Mouse (Mus musculus) activated CD4-positive, CD25-positive, alpha-beta regulatory T cell, adult 4 months (primary cell): ENCODE measurements around the gene Btrc. TPM values are rescaled to one million over a fixed set of nuclear protein-coding genes. Genes with fewer than 3 reads are reported as not detected.

ENCODE experiments used
- ATAC-seq: one replicate; pipeline ENCODE4 v1.8.0; 2017
- polyA plus RNA-seq, 2 experiments: library from polyadenylated mRNA; unstranded; fragments of 100-300 nt; shearing (Covaris generic); gene quantifications; one replicate each; pipeline ENCODE4 v1.2.1; 2017

Btrc gene
- polyA plus RNA-seq, 2 experiments from 2014 or later: 22.0 to 33.4 TPM

DNA sequence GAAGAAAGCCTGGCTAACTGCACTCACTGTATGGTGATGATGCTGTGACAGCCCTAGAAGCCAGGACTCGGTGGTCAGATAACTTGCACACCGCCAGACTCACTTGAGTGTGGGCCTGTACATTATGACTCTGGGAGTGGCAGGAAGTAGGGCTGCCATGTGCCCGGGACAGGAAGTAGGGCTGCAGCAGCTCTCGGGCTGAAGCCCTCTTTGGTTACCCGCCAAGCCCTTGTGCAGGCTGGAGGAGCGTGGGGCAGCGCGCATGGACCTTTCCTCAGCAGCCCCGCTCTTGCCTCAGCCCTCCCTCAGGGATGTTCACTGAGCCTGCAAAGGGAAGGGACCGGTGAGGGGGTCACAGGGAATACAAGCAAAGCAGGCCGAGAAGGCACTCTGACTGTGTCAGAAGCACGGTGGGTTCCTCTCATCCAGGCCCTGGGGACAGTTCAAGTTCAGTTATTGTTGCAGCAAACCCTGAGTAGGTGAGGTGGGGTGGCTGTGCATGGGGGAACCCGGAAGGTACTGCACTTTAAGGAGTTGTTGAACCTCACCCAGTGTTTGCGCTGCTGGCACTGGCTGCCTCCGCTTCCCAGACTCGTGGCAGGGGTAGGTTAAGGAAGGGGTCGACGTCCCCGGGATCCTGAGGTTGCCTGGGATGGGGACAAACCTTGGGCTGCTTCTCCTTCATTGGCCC, 211.6 kb downstream of the Btrc start:
- ATAC-seq: peak; percentile 55

DNA sequence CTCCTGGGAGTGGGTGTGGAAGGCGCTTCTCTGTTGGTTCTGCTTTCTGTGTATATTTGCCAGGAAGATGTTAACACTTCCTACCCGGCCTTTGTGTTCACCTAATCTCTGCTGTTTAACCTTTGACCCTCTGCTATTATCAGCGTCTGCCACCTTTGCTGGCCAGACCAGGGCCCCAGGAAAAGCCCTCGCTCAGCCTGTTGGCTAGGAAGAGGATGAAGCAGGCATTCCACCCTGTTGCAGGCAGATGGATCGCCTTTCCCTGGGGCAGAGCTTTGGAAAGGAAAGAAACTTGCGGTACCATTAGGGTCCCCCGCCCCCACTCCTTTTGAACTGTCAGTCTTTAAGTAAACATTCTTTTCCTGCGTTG, 212.1 kb downstream of the Btrc start:
- ATAC-seq: no peak

DNA sequence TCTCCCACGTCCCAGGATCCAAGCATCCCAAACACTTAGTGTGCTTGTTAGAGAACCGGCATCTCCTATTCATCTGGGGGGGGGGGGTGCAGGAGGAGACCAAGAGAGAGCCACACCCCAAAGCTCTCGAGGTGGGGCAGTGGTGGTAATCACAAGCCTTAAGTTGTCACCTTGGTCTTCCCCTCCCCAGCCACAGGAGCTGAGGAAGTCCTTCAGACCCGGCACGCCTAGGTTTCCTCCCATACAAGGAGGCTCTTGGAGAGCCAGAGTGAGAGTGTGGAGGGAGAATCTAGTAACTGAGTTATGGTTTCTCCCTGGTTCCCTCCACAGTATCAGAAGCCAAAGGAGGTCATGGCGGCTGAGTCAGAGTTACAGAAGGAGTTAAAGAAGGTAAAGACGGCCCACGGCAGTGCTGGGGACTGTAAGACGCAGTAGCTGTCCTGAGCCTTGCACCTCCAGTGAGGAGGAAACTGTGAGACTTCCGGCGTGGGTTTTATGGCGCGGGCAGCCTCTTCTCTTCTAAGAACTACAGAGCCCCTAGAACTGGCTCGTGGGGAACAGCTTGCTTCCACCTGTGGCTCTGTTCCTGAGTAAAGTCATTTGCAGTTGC, 213.7 kb downstream of the Btrc start:
- ATAC-seq: peak; percentile 44

DNA sequence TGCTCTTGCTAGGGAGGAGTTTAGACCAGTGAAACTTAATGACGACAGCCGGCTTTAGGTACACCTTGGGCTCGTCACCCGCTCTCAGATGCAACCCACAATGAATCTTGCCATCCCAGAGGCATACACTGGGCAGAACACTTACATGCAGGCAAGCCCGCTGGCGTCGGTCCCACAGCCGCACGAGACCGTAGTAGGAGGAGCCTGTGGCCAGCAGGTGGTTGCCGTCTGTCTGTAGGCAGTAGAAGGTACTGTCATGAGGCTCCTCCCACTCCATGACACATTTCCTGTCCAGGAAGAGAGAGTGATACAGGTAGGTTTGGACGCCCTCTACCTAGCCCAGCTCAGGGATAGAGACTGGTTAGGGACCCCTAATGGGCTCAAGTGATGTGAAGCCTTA, 215.4 kb downstream of the Btrc start:
- no peak for ATAC-seq

DNA sequence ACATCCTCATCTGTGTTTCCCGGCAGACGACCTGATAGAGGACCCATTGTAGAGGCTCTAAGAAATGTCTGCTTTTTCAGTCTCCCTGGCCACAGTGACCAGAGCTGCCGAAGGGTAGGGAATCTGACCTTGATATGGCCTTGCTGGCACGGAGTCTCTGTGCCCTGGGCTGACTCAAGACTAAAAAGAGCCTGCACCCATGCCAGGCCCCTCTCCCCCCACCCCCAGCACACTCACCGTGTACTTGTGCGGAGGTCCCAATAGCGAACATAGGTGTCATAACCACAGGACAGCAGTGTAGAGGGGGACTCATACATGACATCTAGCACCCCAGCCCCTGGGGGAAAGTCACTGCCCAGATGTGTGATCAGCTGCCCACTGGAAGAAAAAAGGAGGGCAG, 215.9 kb downstream of the Btrc start:
- ATAC-seq: no peak

Other genes starting within 250 kb of the Btrc start
- not detected for gene Tlx1, start 213.1 kb upstream of the Btrc start, polyA plus RNA-seq
- not detected for gene Lbx1, start 127.9 kb upstream of the Btrc start, polyA plus RNA-seq
- gene Poll, start 196.8 kb downstream of the Btrc start, polyA plus RNA-seq: 10 to 100 TPM; 16.2 to 31.6 TPM
- gene Gm17018, start 196.9 kb downstream of the Btrc start, polyA plus RNA-seq: 10 to 100 TPM; 65.5 to 69.1 TPM